Mouse (Mus musculus) forebrain, postnatal 0 days (tissue): ENCODE data around the gene Edaradd. TPM values are rescaled to one million over a fixed set of nuclear protein-coding genes. Genes with fewer than 3 reads are reported as not detected.

Experiments
- ATAC-seq: fragments of 200-750 bp; cut with Nextera tagmentation; 2 replicates; pipeline ENCODE4 v1.8.0; 2017; ENCODE audit warnings: mild to moderate bottlenecking, moderate library complexity
- DNase-seq: peaks from one replicate; pipeline ENCODE4 v3.0.0-alpha.2; 2015
- H3K27ac ChIP-seq: fragments of 300-500 bp; sonication (generic); 2 replicates; pipeline ENCODE4 v1.5.1; 2014; ENCODE audit warnings: low read depth, mild to moderate bottlenecking, antibody characterized with exemption, low read length, moderate library complexity, mixed read lengths
- H3K27me3 ChIP-seq: fragments of 300-500 bp; sonication (generic); 2 replicates; pipeline ENCODE4 v1.6.1; 2014; ENCODE audit warnings: mild to moderate bottlenecking, low read length, mixed read lengths; ENCODE audit not compliant: insufficient read depth
- H3K36me3 ChIP-seq: fragments of 300-500 bp; sonication (generic); 2 replicates; pipeline ENCODE4 v1.6.1; 2014; ENCODE audit warnings: mild to moderate bottlenecking, moderate library complexity; ENCODE audit not compliant: insufficient read depth
- H3K4me1 ChIP-seq: fragments of 300-500 bp; sonication (generic); 2 replicates; pipeline ENCODE4 v1.6.1; 2014; ENCODE audit warnings: antibody characterized with exemption; ENCODE audit not compliant: insufficient read depth
- H3K4me2 ChIP-seq: fragments of 300-500 bp; sonication (generic); 2 replicates; pipeline ENCODE4 v1.6.1; 2014; ENCODE audit warnings: low read depth, mild to moderate bottlenecking, moderate library complexity
- H3K4me3 ChIP-seq: fragments of 300-500 bp; sonication (generic); 2 replicates; pipeline ENCODE4 v1.5.1; 2014; ENCODE audit warnings: low read depth, low read length, mixed read lengths
- H3K9ac ChIP-seq: fragments of 300-500 bp; sonication (generic); 2 replicates; pipeline ENCODE4 v1.6.1; 2014; ENCODE audit warnings: mild to moderate bottlenecking
- H3K9me3 ChIP-seq: fragments of 300-500 bp; sonication (generic); 2 replicates; pipeline ENCODE4 v1.6.1; 2016; ENCODE audit warnings: low read length
- CTCF ChIP-seq: sonication (generic); IDR thresholded peaks from 2 replicates; pipeline ENCODE4 v1.5.1; 2016; ENCODE audit warnings: antibody characterized with exemption, control low read depth, low read depth
- WGBS: fragments of 180-500 bp; shearing (Covaris S2); extraction: QIAGEN DNeasy Blood & Tissue Kit; methylation state at CpG from one replicate; pipeline ENCODE4 v1.1.7; 2014; 5-methylcytosine and 5-hydroxymethylcytosine counted together
- polyA plus RNA-seq: library from polyadenylated mRNA; unstranded; fragments of >200 nt; fragmentation: Nextera tagmentation; extraction: Ambion mirVana; gene quantifications from 2 replicates; pipeline ENCODE4 v1.2.1, GENCODE M21; 2015
- total RNA-seq: library from RNA; depleted of rRNA; stranded (reverse); fragments of >200 nt; gene quantifications from 2 replicates; pipeline ENCODE4 v1.2.3, GENCODE M21; 2014

Edaradd gene
- total and polyA plus RNA-seq, 2 experiments from 2014 or later: 3.0 to 3.1 TPM

- H3K36me3 ChIP-seq: no peaks in the 10 kb centered on the region
- DNase-seq (no peak), ATAC-seq (no peak)
- no peak for TF ChIP-seq CTCF
- no peaks in the 10 kb centered on the region for H3K9me3 ChIP-seq
- WGBS: 77% methylated on average over 2 of the region's 2 CpGs
- H3K4me2 ChIP-seq: no peak overlapping the region
- no peak overlapping the region for H3K4me3 ChIP-seq
- H3K27ac ChIP-seq: no peak overlapping the region
- no peaks in the 10 kb centered on the region for H3K27me3 ChIP-seq
- H3K4me1 ChIP-seq: peaks cover 4% of the 10 kb centered on the region; the same call in 1 of the 2 replicates
- no peak overlapping the region for H3K9ac ChIP-seq
Measured at GRCm38 (mm10) chr13:12561729-12562128, 41.5 kb upstream of the Edaradd start.

- Histone ChIP-seq H3K36me3 (no peaks in the 10 kb centered on the region), H3K27ac (no peak overlapping the region), H3K9ac (no peak overlapping the region), H3K4me2 (no peak overlapping the region), H3K27me3 (no peaks in the 10 kb centered on the region), H3K4me1 (no peaks in the 10 kb centered on the region), H3K4me3 (no peak overlapping the region), H3K9me3 (no peaks in the 10 kb centered on the region)
- WGBS: 16% methylated on average over 6 of the region's 6 CpGs
- ATAC-seq: no peak
- DNase-seq: no peak
- TF ChIP-seq CTCF: no peak
Measured at GRCm38 (mm10) chr13:12559462-12560120, 39.4 kb upstream of the Edaradd start.

- Histone ChIP-seq H3K27me3 (no peaks in the 10 kb centered on the region), H3K4me1 (no peaks in the 10 kb centered on the region), H3K9me3 (no peaks in the 10 kb centered on the region), H3K36me3 (no peaks in the 10 kb centered on the region), H3K27ac (no peak overlapping the region), H3K4me2 (no peak overlapping the region), H3K9ac (no peak overlapping the region), H3K4me3 (no peak overlapping the region)
- 43% methylated on average over 3 of the region's 3 CpGs for WGBS
- TF ChIP-seq CTCF: no peak
- DNase-seq (no peak), ATAC-seq (no peak)
Measured at GRCm38 (mm10) chr13:12559044-12559443, 38.8 kb upstream of the Edaradd start.

- Histone ChIP-seq H3K36me3 (no peaks in the 10 kb centered on the region), H3K4me3 (no peak overlapping the region), H3K9ac (no peak overlapping the region), H3K27ac (no peak overlapping the region), H3K27me3 (no peaks in the 10 kb centered on the region), H3K9me3 (no peaks in the 10 kb centered on the region), H3K4me2 (no peak overlapping the region), H3K4me1 (no peaks in the 10 kb centered on the region)
- DNase-seq (no peak), ATAC-seq (no peak)
- TF ChIP-seq CTCF: no peak
- 65% methylated on average over 4 of the region's 4 CpGs for WGBS
Measured at GRCm38 (mm10) chr13:12554211-12554610, 34.0 kb upstream of the Edaradd start.

GRCm38 (mm10) chr13:12543880-12544568, 23.8 kb upstream of the Edaradd start:
- Histone ChIP-seq H3K36me3 (no peaks in the 10 kb centered on the region), H3K4me3 (no peak overlapping the region), H3K9me3 (no peaks in the 10 kb centered on the region), H3K4me2 (no peak overlapping the region), H3K27me3 (no peaks in the 10 kb centered on the region), H3K27ac (no peak overlapping the region), H3K4me1 (0 out of 2 replicates have a peak, but pooled peaks cover 7% of the 10 kb centered on the region), H3K9ac (no peak overlapping the region)
- ATAC-seq: no peak
- 84% methylated on average over 8 of the region's 8 CpGs for WGBS
- TF ChIP-seq CTCF: no peak
- DNase-seq: no peak

GRCm38 (mm10) chr13:12543246-12543645, 23.0 kb upstream of the Edaradd start:
- Histone ChIP-seq H3K4me2 (no peak overlapping the region), H3K36me3 (no peaks in the 10 kb centered on the region)

More at GRCm38 (mm10) chr13:12543246-12543645, 23.0 kb upstream of the Edaradd start:
- no peaks in the 10 kb centered on the region for H3K27me3 ChIP-seq
- no peak for TF ChIP-seq CTCF
- no peak overlapping the region for H3K9ac ChIP-seq
- H3K9me3 ChIP-seq: no peaks in the 10 kb centered on the region
- 41% methylated on average over 5 of the region's 5 CpGs for WGBS
- H3K4me3 ChIP-seq: no peak overlapping the region
- DNase-seq (peak; percentile 48), ATAC-seq (peak; percentile 75)
- H3K4me1 ChIP-seq: 0 out of 2 replicates have a peak, but pooled peaks cover 7% of the 10 kb centered on the region
- no peak overlapping the region for H3K27ac ChIP-seq
